Mouse (Mus musculus) erythroblast, embryonic 14.5 days (primary cell): Measurements from ENCODE around the gene Rpia.

ENCODE experiments used
- GATA1 ChIP-seq: IDR thresholded peaks from 2 replicates; pipeline ENCODE4 v1.6.1; 2012; ENCODE audit warnings: low read length, inconsistent platforms, mixed read lengths
- TAL1 ChIP-seq: IDR thresholded peaks from 3 replicates; pipeline ENCODE4 v1.6.1; 2012; ENCODE audit warnings: low read length, inconsistent platforms, mixed read lengths

GRCm38 (mm10) chr6:70729125-70729524 lies 62.9 kb downstream of the Rpia start:
- TF ChIP-seq GATA1 (peak; percentile 91), TAL1 (peak; percentile 88)
